Mouse (Mus musculus) CH12.LX (cell line): ENCODE measurements around the gene Fbxo42.
A peak's percentile ranks its signal among the peaks of the same experiment; 100 is the strongest.

Experiments
- CTCF ChIP-seq, 2 experiments: IDR thresholded peaks in 1 of 2; conservative IDR thresholded peaks in 1 of 2; 2 replicates each; pipeline ENCODE4 v1.5.1; 2011 to 2012; ENCODE audit warnings: low read depth in 2 of 2, low read length in 2 of 2, improper control_type of control experiment in 1 of 2, inconsistent platforms in 1 of 2, mild to moderate bottlenecking in 1 of 2, moderate library complexity in 1 of 2
- E2F4 ChIP-seq: IDR thresholded peaks from 2 replicates; pipeline ENCODE4 v1.6.1; 2011; ENCODE audit warnings: low read depth, low read length, improper control_type of control experiment; ENCODE audit not compliant: insufficient replicate concordance
- EP300 ChIP-seq: IDR thresholded peaks from 2 replicates; pipeline ENCODE4 v1.6.1; 2011; ENCODE audit warnings: low read length, improper control_type of control experiment
- ETS1 ChIP-seq: conservative IDR thresholded peaks from 2 replicates; pipeline ENCODE4 v1.6.1; 2012; ENCODE audit warnings: low read depth, mild to moderate bottlenecking, inconsistent platforms, low read length, improper control_type of control experiment, moderate library complexity
- IRF4 ChIP-seq: IDR thresholded peaks from 2 replicates; pipeline ENCODE4 v1.6.1; 2014; ENCODE audit warnings: low read depth, mild to moderate bottlenecking, inconsistent platforms, low read length, improper control_type of control experiment
- KAT2A ChIP-seq: IDR thresholded peaks from 2 replicates; pipeline ENCODE4 v1.6.1; 2012; ENCODE audit warnings: low read length, improper control_type of control experiment, inconsistent platforms; ENCODE audit not compliant: insufficient replicate concordance
- MAX ChIP-seq: IDR thresholded peaks from 2 replicates; pipeline ENCODE4 v1.6.1; 2011; ENCODE audit warnings: low read length, improper control_type of control experiment
- MYC ChIP-seq: IDR thresholded peaks from 2 replicates; pipeline ENCODE4 v1.6.1; 2011; ENCODE audit warnings: low read depth, mild to moderate bottlenecking, improper control_type of control experiment, low read length
- POLR2AphosphoS2 ChIP-seq: IDR thresholded peaks from 2 replicates; pipeline ENCODE4 v1.6.1; 2011; ENCODE audit warnings: low read depth, low read length, improper control_type of control experiment
- RAD21 ChIP-seq: IDR thresholded peaks from 2 replicates; pipeline ENCODE4 v1.6.1; 2011; ENCODE audit warnings: low read depth, mild to moderate bottlenecking, low read length, improper control_type of control experiment, moderate library complexity
- TCF12 ChIP-seq: IDR thresholded peaks from 2 replicates; pipeline ENCODE4 v1.6.1; 2014; ENCODE audit warnings: low read depth, mild to moderate bottlenecking, inconsistent platforms, low read length, improper control_type of control experiment
- UBTF ChIP-seq: IDR thresholded peaks from 2 replicates; pipeline ENCODE4 v1.6.1; 2012; ENCODE audit warnings: low read depth, mild to moderate bottlenecking, inconsistent platforms, low read length, improper control_type of control experiment, moderate library complexity

GRCm38 (mm10) chr4:141134751-141135530, 12.8 kb upstream of the Fbxo42 start:
- TF ChIP-seq KAT2A = no peak
- TF ChIP-seq CTCF (conservative IDR thresholded peaks at IDR 0.05 in 1 of 2, IDR thresholded peaks at IDR 0.05 in 1 of 2; ENCODE audit: low read depth in 2 of 2, low read length in 2 of 2) = no peak
- TF ChIP-seq MAX = peak; percentile 69
- TF ChIP-seq TCF12 = peak; percentile 79
- TF ChIP-seq RAD21 = no peak
- TF ChIP-seq E2F4 = no peak
- TF ChIP-seq IRF4 = peak; percentile 83
- TF ChIP-seq ETS1 = peak; percentile 60
- TF ChIP-seq MYC = peak; percentile 81
- TF ChIP-seq UBTF = 0 out of 2 replicates have a peak, but pooled peaks have one; percentile 71
- TF ChIP-seq POLR2AphosphoS2 = no peak
- TF ChIP-seq EP300 = peak; percentile 80
